Mouse (Mus musculus): ENCODE measurements at regions not wholly inside any gene's neighbourhood (a gene's known extent, or its start where the extent isn't known, plus 50 kb on each side); places are given as distances from the start of the nearest gene placed in this dataset.
"Not testable (repeated sequence)": the region's sequence is repeated elsewhere in the genome, so short reads cannot be mapped to it uniquely, and the experiment has no call there.

GRCm38 (mm10) chr13:52325647-52326046, 205.4 kb downstream of the Diras2 start:
- not testable (repeated sequence) for TF ChIP-seq POLR2A (IDR thresholded peaks at IDR 0.05; ENCODE audit: borderline replicate concordance, insufficient read depth, low read length); CTCF (IDR thresholded peaks at IDR 0.05; ENCODE audit: borderline replicate concordance, insufficient read depth, low read depth, low read length)
